Mouse (Mus musculus) urinary bladder, adult 18-20 months (tissue): ENCODE results near the gene Drap1.
A peak's percentile ranks its signal among the peaks of the same experiment; 100 is the strongest.

Experiments used
- DNase-seq, 2 experiments: peaks; one replicate each; pipeline ENCODE4 v3.0.0; 2022; ENCODE audit warnings: low spot score in 2 of 2, mixed read lengths in 2 of 2

Gene Drap1

DNA sequence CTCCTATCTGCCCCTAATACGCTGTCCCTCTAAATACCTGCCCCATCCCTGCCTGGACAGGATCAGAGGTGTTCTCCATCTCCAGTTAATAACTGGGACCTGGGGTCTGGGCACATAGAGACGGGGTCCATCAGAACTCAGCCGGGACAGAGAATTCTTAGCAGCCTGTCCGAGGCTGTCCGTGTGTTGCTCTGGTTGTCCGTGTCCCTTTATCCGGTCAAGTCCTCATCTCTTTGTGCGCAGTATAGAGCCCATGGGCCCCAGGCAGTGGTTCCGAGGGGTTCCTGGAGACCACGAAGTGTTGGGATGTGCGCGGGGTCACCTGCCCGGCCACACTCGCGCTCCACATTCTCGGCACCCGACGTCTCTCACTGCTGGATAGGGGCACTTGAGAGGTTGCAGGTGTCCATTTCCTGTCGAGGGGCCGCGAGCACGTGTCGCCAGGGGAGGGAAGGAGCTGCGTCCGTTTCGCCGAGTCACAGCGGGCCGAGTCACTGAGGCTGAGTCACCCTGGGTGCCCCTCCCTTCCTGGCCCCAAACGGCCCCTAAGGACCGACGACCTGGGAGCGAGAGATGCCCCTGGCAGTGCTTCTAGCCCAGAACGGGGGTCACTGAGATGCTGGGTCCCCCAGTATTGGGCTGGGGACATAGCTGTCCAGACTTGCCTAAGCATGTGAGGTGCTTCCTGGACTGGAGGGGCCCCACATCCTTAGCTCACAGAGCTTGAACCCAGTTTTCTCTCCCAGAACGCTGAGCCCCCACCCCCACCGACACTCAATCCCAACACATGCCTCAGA, 23.8 kb upstream of the Drap1 start:
- peak in 1 of 2 experiments; percentile 29 for DNase-seq

GRCm38 (mm10) chr19:5447515-5448353, 23.0 kb upstream of the Drap1 start, which contains the start of gene Fosl1:
Gene Fosl1, plus strand, starts transcription at chr19:5447547.
- DNase-seq = peak; percentile 71 to 87

DNA sequence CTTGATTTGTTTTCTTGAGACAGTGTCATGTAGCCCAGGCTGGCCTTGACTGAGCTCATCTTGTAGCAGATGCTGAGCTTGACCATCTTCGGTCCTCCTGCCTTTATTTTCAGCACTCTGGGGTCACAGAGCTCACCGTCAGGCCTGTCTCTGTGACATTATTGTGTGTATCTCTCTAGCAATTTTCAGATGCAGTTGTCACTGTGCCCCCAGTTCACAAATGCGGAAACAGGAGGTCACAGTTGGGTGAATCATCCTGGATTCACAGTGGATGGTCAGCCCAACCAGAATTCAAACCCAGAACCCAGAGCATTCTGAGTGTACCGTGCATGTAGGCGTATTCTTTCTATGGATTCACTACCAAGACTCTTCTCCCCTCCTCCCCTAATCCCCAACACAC, 21.0 kb upstream of the Drap1 start:
- DNase-seq = no peak

- no peak for DNase-seq
Observed at GRCm38 (mm10) chr19:5444954-5445353, 20.2 kb upstream of the Drap1 start.

GRCm38 (mm10) chr19:5444371-5444908, 19.7 kb upstream of the Drap1 start:
- no peak for DNase-seq

DNA sequence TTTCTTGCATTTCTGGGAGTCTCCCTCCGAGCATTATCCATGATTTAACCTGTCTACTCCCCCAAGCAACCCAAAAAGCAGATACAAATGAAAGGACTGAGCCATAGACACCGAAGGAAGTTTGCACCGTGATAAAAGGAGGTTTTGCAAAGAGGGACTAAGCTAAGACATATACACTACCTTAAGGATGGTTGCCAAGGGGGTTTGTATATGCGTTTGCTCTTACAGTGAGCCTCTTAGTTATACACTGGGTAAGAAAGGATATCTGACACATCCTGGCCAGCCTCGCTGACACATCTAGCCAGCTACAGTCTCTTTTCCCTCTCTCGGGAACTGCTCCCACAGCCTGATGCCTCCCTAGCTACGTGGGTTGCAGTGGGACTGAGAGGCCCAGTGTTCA, 9.2 kb upstream of the Drap1 start:
- no peak for DNase-seq

- DNase-seq = peak in 1 of 2 experiments; percentile 53
Observed at GRCm38 (mm10) chr19:5432992-5433852, 8.4 kb upstream of the Drap1 start.

DNA sequence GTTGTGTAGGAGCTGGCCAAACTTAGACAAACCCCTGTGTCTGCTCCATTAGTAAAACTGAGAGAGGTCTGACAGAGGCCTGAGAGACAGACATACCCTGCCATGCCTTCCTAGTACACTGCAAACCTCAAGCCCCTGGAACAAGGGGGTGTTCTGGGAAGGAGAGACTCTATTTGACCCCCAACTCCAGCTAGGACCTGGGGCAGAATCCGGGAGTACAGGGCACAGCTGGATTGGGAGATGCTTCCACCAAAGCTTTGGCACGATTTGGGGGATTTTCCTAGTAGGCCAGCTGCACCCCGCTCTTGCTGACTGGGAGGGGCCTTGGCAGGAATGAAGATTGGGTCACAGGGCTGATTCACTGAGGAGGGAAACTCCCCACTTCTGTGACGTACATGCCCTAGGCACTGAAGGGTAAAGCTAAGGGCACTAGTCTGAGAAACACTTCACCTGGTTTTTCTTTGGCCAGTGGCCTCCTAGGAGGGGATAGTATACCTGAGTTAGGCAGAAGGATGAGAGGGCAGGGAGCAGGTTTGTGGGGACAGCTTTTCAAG, 7.2 kb upstream of the Drap1 start:
- no peak for DNase-seq

- DNase-seq = no peak
Observed at GRCm38 (mm10) chr19:5430408-5430807, 5.6 kb upstream of the Drap1 start.

GRCm38 (mm10) chr19:5429806-5430205, 5.0 kb upstream of the Drap1 start:
- peak in 1 of 2 experiments; percentile 64 for DNase-seq

DNA sequence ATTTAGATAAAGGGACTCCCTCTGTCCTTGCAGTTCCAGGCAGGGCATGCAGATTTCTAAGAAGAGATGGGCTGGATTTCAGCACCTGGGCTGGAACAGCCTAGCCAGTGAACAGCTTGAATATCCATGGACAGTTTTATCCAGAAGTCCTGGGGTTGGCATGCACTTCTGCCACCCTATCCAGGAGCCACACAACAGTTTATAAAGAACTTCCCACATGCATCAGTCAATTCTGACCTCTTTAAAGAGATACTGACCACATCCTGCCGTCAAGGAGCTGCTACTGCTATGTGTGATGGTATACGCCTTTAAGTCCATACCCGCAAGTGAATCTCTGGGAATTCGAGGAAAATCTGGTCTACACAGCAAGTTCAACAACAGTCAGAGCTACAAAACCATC, 4.4 kb upstream of the Drap1 start:
- no peak for DNase-seq

- DNase-seq = no peak
Observed at GRCm38 (mm10) chr19:5428083-5428482, 3.3 kb upstream of the Drap1 start.

- DNase-seq = no peak
Observed at GRCm38 (mm10) chr19:5426640-5427290, 2.0 kb upstream of the Drap1 start.

- DNase-seq = no peak
Observed at GRCm38 (mm10) chr19:5425906-5426565, 1.3 kb upstream of the Drap1 start.

DNA sequence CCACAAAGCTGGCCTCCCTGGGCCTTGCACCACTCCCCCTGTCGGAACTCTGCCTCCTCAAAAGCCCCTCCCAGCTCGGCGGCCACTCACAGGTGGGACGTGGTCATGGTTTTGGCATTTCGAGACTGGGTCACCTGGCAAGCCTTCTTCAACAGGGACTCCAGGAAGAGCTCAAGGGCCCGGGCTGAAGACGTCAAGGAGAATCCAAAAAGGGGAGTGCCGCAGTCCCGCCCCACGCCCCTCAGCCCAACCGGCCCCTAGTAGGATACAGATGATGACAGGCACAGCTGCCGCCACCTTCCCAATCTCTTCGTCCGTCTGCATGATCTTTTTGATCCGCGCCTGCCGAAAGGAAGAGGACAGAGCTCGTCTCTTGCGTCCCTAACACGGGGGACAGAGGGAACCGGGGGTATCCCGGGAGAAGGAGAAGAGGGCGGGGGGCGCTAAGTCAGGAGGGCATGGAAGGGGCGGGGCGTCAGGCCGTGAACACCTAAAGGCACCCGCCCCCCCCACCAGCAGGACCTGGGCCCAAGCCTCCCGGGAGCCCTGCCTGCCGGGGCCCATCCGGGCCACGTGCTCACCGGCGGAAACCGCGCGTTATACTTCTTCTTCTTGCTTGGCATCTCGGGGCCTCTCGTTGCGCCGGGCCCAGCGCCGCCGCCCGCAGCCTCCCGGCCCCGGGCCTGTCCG, 542 bp downstream of the Drap1 start:
- DNase-seq = peak; percentile 63 to 80

DNA sequence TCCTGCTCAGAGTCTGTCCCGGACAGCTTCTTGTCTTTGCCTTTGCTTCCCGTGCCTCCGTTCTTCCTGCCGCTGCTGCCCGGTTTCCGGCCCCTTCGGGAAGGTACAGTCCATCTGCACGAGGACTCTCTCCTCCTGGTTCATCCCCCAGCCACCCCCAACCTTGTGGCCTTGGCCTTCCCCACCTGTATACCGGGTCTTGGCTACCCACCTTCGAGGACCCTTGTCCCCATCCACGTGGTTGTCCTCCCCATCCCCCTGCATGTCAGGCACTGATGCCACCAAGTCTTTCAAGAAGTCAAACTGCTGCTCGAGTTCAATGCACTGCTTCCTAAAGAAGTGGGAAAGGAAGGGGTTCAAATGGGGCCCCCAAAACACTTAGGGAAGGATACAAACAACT, 1.2 kb downstream of the Drap1 start:
- no peak for DNase-seq

GRCm38 (mm10) chr19:5422895-5423443, 1.8 kb downstream of the Drap1 start:
- no peak for DNase-seq

DNA sequence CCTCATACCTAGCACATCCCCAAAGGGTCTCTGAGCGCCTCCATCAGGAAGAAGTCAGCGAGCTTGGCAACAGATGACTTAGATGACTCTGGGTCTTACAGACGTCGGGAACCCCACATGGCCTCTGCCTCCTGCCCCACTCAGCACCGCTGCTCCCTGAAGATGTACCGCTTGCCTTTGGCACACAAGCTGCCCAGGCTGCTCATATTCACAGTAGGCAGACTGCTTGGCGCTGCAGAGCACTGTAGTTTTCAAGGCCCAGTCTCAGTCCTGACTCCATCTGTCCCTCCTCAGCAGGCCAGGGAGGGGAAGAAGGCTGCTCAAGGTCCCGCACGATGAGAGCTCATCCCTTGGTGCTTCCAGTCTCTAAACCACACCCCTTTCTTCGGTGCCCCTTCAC, 2.5 kb downstream of the Drap1 start:
- no peak for DNase-seq

- no peak for DNase-seq
Observed at GRCm38 (mm10) chr19:5421784-5422183, 3.0 kb downstream of the Drap1 start.
